Mouse (Mus musculus) liver, postnatal 0 days (tissue): ENCODE measurements around the gene Fam228b. TPM values are rescaled to one million over a fixed set of nuclear protein-coding genes. Genes with fewer than 3 reads are reported as not detected.
"Not testable (repeated sequence)": the region's sequence is repeated elsewhere in the genome, so short reads cannot be mapped to it uniquely, and the experiment has no call there.

ENCODE experiments used
- ATAC-seq: fragments of 200-750 bp; cut with Nextera tagmentation; 2 replicates; pipeline ENCODE4 v1.8.0; 2017; ENCODE audit warnings: mild to moderate bottlenecking, moderate library complexity
- DNase-seq: peaks from one replicate; pipeline ENCODE4 v3.0.0-alpha.2; 2016
- H3K27ac ChIP-seq: fragments of 300-500 bp; sonication (generic); 2 replicates; pipeline ENCODE4 v1.5.1; 2014; ENCODE audit warnings: antibody characterized with exemption, moderate library complexity, mild to moderate bottlenecking, low read depth
- H3K27me3 ChIP-seq: fragments of 300-500 bp; sonication (generic); 2 replicates; pipeline ENCODE4 v1.6.1; 2014; ENCODE audit warnings: low read length, control low read depth, mixed read lengths; ENCODE audit not compliant: insufficient read depth
- H3K36me3 ChIP-seq: fragments of 300-500 bp; sonication (generic); replicated peaks from 2 replicates; pipeline ENCODE4 v1.6.1; 2014; ENCODE audit warnings: mild to moderate bottlenecking, control low read depth, low read length, moderate library complexity, mixed read lengths; ENCODE audit not compliant: insufficient read depth
- H3K4me1 ChIP-seq: fragments of 300-500 bp; sonication (generic); 2 replicates; pipeline ENCODE4 v1.6.1; 2014; ENCODE audit warnings: antibody characterized with exemption, mild to moderate bottlenecking, control low read depth; ENCODE audit not compliant: insufficient read depth
- H3K4me2 ChIP-seq: fragments of 300-500 bp; sonication (generic); 2 replicates; pipeline ENCODE4 v1.6.1; 2014; ENCODE audit warnings: low read depth, mild to moderate bottlenecking, low read length, moderate library complexity, mixed read lengths
- H3K4me3 ChIP-seq: fragments of 300-500 bp; sonication (generic); 2 replicates; pipeline ENCODE4 v1.5.1; 2014; ENCODE audit warnings: low read depth, low read length
- H3K9ac ChIP-seq: fragments of 300-500 bp; sonication (generic); replicated peaks from 2 replicates; pipeline ENCODE4 v1.6.1; 2014; ENCODE audit warnings: mild to moderate bottlenecking, moderate library complexity
- H3K9me3 ChIP-seq: fragments of 300-500 bp; sonication (generic); 2 replicates; pipeline ENCODE4 v1.6.1; 2016; ENCODE audit warnings: mild to moderate bottlenecking, control low read depth, low read length, mixed read lengths
- CTCF ChIP-seq: sonication (generic); IDR thresholded peaks from 2 replicates; pipeline ENCODE4 v1.5.1; 2016; ENCODE audit warnings: antibody characterized with exemption, low read depth
- EP300 ChIP-seq: IDR thresholded peaks from 2 replicates; pipeline ENCODE4 v1.6.1; 2016; ENCODE audit warnings: antibody characterized with exemption, low read depth, mild to moderate bottlenecking
- WGBS: fragments of 180-500 bp; shearing (Covaris S2); extraction: QIAGEN DNeasy Blood & Tissue Kit; methylation state at CpG from one replicate; pipeline ENCODE4 v1.1.7; 2014; ENCODE audit not compliant: insufficient replicate concordance; 5-methylcytosine and 5-hydroxymethylcytosine counted together
- polyA plus RNA-seq: library from polyadenylated mRNA; unstranded; fragments of >200 nt; fragmentation: Nextera tagmentation; extraction: Ambion mirVana; gene quantifications from 2 replicates; pipeline ENCODE4 v1.2.1, GENCODE M21; 2015

Gene Fam228b
- polyA plus RNA-seq, 1 experiment from 2014 or later = 0.68 TPM

GRCm38 (mm10) chr12:4793718-4794117 is 24.7 kb upstream of the Fam228b start:
- H3K36me3 ChIP-seq = no peaks in the 10 kb centered on the region
- WGBS = 80% methylated on average over 1 of the region's 1 CpGs
- DNase-seq = peak; percentile 25
- no peaks in the 10 kb centered on the region for H3K4me1 ChIP-seq
- no peak overlapping the region for H3K4me3 ChIP-seq
- no peak overlapping the region for H3K9ac ChIP-seq
- no peaks in the 10 kb centered on the region for H3K9me3 ChIP-seq
- no peak for ATAC-seq
- no peaks in the 10 kb centered on the region for H3K27me3 ChIP-seq
- H3K4me2 ChIP-seq = no peak overlapping the region
- no peak overlapping the region for H3K27ac ChIP-seq
- TF ChIP-seq EP300 (no peak), CTCF (peak; percentile 53)

DNA sequence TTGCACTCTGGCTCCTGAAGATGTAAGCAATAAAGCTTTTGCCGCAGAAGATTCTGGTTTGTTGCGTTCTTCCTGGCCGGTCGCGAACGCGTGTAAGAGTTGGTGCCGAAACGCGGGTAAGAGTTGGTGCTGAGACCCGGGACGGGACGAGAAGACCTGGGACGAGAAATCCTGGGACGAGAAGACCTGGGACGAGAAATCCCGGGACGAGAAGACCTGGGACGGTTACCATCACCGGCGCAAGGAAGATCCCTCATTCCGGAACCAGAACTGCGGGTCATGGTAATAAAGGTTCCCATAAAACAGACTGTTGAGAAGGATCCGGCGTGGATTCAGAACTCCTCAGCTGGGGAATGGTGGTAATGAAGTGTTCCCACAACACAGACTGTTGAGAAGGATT is 19.1 kb upstream of the Fam228b start:
- not testable (repeated sequence) for H3K4me1 ChIP-seq, H3K36me3 ChIP-seq, H3K27me3 ChIP-seq, H3K9ac ChIP-seq, H3K9me3 ChIP-seq, H3K4me3 ChIP-seq, DNase-seq, H3K27ac ChIP-seq, ATAC-seq, H3K4me2 ChIP-seq
- WGBS = 92% methylated on average over 25 of the region's 25 CpGs

GRCm38 (mm10) chr12:4784466-4784865 is 15.4 kb upstream of the Fam228b start:
- 53% methylated on average over 2 of the region's 2 CpGs for WGBS
- H3K9me3 ChIP-seq = no peaks in the 10 kb centered on the region
- H3K9ac ChIP-seq = no peak overlapping the region
- no peak for DNase-seq
- H3K4me3 ChIP-seq = no peak overlapping the region
- no peak overlapping the region for H3K4me2 ChIP-seq
- no peak for ATAC-seq
- no peaks in the 10 kb centered on the region for H3K4me1 ChIP-seq
- no peaks in the 10 kb centered on the region for H3K36me3 ChIP-seq
- H3K27ac ChIP-seq = no peak overlapping the region
- no peaks in the 10 kb centered on the region for H3K27me3 ChIP-seq
- TF ChIP-seq CTCF = no peak
- no peak for TF ChIP-seq EP300

DNA sequence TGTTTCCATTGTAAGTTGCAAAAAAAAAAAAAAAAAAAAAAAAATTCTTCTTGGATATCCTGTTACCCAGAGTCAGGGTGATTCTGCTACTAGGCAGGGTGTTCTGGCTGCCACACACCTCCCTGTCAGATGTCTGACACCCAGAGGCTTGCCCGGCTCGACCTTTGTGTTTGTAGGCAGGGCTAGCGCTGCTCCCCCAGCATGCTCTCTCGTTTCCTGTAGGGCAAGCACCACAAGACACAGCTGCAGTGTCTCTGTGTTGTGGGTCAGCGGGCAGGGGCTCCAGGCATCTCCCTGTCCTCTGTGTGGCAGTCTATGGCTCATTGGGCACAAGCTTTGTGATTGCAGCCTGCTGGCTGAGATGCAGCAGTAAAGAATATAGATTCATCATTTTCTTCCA is 14.5 kb upstream of the Fam228b start:
- Histone ChIP-seq H3K9me3 (no peaks in the 10 kb centered on the region), H3K27ac (no peak overlapping the region), H3K9ac (no peak overlapping the region), H3K27me3 (no peaks in the 10 kb centered on the region), H3K4me2 (no peak overlapping the region), H3K36me3 (no peaks in the 10 kb centered on the region), H3K4me1 (no peaks in the 10 kb centered on the region), H3K4me3 (no peak overlapping the region)
- WGBS = 56% methylated on average over 5 of the region's 5 CpGs
- DNase-seq (peak; percentile 20), ATAC-seq (no peak)
- TF ChIP-seq EP300 = no peak
- no peak for TF ChIP-seq CTCF

- H3K9me3 ChIP-seq, H3K27ac ChIP-seq, DNase-seq, H3K27me3 ChIP-seq, H3K4me2 ChIP-seq, H3K36me3 ChIP-seq, H3K9ac ChIP-seq, H3K4me3 ChIP-seq, ATAC-seq, H3K4me1 ChIP-seq: not testable (repeated sequence)
- 88% methylated on average over 9 of the region's 9 CpGs for WGBS
Measured at GRCm38 (mm10) chr12:4781725-4782404, 12.8 kb upstream of the Fam228b start.

DNA sequence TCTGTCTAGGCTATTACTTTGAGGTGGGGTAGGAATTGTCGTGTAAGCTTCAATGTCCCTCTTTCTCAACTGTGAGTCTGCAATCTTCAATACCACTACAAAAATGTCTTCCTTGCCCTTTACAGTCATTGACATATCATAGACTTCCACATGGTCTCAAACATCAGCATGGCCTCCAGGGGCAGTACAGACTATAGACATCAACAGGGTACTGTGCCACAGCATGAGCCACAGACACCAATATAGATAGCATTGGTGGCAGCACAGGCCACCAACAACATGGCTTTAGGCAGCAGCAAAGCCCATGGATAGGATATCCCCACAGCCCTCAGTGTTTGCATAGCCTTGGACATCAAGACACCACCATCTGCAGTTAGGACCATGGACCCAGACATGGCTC is 12.2 kb upstream of the Fam228b start:
- 63% methylated on average over 1 of the region's 1 CpGs for WGBS
- no peak overlapping the region for H3K27ac ChIP-seq
- H3K4me3 ChIP-seq = no peak overlapping the region
- no peaks in the 10 kb centered on the region for H3K27me3 ChIP-seq
- no peaks in the 10 kb centered on the region for H3K36me3 ChIP-seq
- DNase-seq (no peak), ATAC-seq (peak; percentile 54)
- H3K9ac ChIP-seq = no peak overlapping the region
- H3K4me2 ChIP-seq = no peak overlapping the region
- TF ChIP-seq CTCF (no peak), EP300 (no peak)
- no peaks in the 10 kb centered on the region for H3K4me1 ChIP-seq
- H3K9me3 ChIP-seq = no peaks in the 10 kb centered on the region

- ATAC-seq (peak; percentile 62; the same call in 1 of the 2 replicates), DNase-seq (no peak)
- no peak overlapping the region for H3K4me3 ChIP-seq
- H3K27ac ChIP-seq = no peak overlapping the region
- no peaks in the 10 kb centered on the region for H3K9me3 ChIP-seq
- no peaks in the 10 kb centered on the region for H3K4me1 ChIP-seq
- H3K4me2 ChIP-seq = no peak overlapping the region
- WGBS = 60% methylated on average over 2 of the region's 2 CpGs
- no peaks in the 10 kb centered on the region for H3K36me3 ChIP-seq
- TF ChIP-seq CTCF = no peak
- H3K27me3 ChIP-seq = no peaks in the 10 kb centered on the region
- no peak overlapping the region for H3K9ac ChIP-seq
Measured at GRCm38 (mm10) chr12:4780245-4780644, 11.2 kb upstream of the Fam228b start.
